Mouse (Mus musculus): ENCODE data around the gene Vkorc1. TPM values are rescaled to one million over a fixed set of nuclear protein-coding genes. Genes with fewer than 3 reads are reported as not detected.

The Vkorc1 gene
- polyA plus RNA-seq, 1 experiment: 201 TPM

DNA sequence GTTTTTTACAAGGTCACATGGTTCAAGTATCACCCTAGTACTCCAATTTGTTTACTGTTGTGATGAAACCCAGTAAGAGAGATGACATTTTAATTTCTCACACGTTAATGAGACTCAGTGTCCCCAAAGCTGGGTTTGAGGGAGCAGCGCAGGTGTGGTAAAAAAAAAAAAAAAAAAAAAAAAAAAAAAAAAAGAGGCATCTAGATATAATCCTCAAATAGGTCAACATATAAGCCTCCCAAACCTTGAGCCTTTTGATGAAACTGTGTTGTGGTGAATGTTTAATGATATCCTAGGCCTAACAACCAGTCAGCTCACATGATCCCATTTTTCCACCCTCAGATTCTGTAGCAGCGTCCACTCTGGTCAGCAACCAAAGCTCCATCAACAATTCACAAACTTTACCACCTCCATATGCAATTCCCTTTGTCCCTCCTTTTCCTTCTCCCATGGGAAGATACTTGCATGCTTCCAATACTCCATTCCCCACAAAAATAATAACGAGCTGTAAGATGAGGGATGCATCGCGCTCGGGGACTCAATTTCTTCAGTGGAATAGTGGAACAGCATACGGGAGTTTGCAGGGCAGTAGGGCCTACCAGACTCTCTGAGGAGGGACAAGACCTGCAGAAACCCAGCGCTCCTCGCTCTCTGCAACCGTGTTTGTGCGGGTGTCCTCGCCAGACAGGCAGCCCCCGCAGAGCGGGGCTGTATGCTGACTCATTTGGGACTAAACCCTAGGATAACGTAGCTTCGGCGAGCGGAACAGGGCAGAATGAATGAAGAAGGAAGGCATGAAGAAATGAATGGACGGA, 20.4 kb downstream of the Vkorc1 start:
- TF ChIP-seq POLR2A (IDR thresholded peaks at IDR 0.05; ENCODE audit: borderline replicate concordance, extremely low read depth, low read depth, low read length) (no peak), CTCF (IDR thresholded peaks at IDR 0.05; ENCODE audit: insufficient read depth, low read length) (no peak)
- DNase-seq: no peak
- 3% methylated on average over 20 of the region's 20 CpGs for WGBS

DNA sequence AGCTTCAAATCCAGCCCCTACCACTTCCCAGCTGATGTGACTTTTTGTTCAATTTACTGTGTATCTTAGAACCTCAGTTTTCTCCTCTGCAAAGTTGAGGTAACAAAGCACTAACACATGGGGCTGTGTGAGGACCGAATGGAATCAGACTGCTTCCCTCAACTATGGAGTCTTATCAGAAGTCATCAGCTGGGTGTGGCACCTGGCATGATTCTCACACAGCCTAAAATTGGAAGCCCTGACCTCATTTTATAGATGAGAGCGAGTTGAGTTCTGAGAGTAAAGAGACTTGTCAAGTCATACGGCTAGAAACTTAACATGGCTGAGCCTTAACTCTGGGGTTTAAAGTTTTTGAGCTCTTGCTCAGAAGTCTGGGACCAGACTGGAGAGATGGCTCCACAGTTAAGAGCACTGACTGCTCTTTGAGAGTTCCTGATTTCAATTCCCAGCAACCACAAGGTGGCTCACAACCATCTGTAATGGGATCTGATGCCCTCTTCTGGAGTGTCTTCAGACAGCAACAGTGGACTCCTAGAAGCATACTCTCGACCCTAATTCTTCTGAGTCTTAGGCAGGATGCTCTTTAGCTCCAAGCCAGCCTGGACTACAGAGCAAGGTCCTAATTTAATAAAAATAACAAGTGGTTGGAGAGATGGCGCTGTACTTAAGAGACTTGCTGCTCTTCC, 25.1 kb downstream of the Vkorc1 start:
- DNase-seq: no peak
- 73% methylated on average over 5 of the region's 5 CpGs for WGBS
- TF ChIP-seq POLR2A (IDR thresholded peaks at IDR 0.05; ENCODE audit: borderline replicate concordance, extremely low read depth, low read depth, low read length) (no peak), CTCF (IDR thresholded peaks at IDR 0.05; ENCODE audit: insufficient read depth, low read length) (no peak)
- Histone ChIP-seq H3K4me3 (replicated peaks; ENCODE audit: extremely low read depth, low read depth, low read length) (no peak overlapping the region), H3K4me1 (ENCODE audit: control insufficient read depth, insufficient read depth, low read length) (peaks cover 4% of the 10 kb centered on the region)

More for the DNA sequence above, 20.4 kb downstream of the Vkorc1 start:
- Histone ChIP-seq H3K4me3 (replicated peaks; ENCODE audit: extremely low read depth, low read depth, low read length) (peak overlapping the region; percentile 98), H3K4me1 (ENCODE audit: control insufficient read depth, insufficient read depth, low read length) (peaks cover 5% of the 10 kb centered on the region)

DNA sequence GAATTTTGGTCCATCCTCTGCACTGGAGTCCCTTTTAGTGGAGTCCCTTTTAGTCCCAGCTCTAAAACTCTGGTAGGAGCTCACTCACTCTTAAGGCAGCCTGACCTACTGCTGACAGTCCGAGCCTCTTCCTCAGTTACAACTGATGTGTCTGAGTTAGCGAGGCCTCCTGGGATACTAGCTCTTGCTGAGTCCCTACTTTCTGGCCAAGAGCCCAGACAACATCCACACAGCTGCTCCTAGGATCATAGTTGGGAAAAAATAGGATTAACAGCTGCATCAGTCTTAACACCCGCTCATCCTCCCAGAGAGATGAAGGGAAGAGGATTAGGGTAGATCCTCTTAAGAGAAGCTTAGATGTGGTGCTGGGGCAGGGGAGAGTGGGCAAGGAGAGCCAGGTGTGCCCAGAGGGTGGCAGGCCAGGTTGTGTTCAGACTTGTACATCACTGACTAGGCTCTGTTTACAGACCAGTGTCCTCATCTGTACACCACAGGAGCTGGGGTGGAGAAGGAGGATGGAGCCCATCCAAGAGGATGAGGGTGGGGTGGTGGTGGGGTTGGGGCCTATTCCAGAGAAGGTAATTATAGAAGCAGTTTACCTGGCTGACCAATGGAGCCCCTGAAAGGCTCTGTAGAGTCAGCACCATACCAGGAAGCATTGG, 26.1 kb downstream of the Vkorc1 start:
- Histone ChIP-seq H3K4me3 (replicated peaks; ENCODE audit: extremely low read depth, low read depth, low read length) (no peak overlapping the region), H3K4me1 (ENCODE audit: control insufficient read depth, insufficient read depth, low read length) (no peaks in the 10 kb centered on the region)
- TF ChIP-seq CTCF (IDR thresholded peaks at IDR 0.05; ENCODE audit: insufficient read depth, low read length): no peak
- no peak for DNase-seq
- 52% methylated on average over 3 of the region's 3 CpGs for WGBS

DNA sequence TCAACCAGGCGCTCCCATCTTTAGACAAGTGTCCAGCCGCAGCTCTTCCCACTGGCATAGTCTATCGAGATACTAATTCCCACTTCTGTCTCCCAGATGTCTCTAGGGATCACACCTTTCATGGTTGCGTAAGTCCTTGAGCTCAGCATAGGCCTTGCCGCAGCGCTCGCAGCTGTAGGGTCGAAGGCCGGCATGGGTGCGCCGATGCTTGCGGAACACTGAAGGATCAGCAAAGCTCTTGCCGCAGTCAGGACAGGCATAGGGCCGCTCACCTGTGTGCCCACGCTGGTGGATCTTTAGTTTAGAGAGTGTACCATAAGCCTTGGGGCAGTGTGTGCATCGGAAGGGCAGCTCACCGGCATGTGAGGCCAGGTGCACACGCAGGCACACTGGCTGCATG, 27.8 kb downstream of the Vkorc1 start:
- WGBS: 97% methylated on average over 18 of the region's 18 CpGs

DNA sequence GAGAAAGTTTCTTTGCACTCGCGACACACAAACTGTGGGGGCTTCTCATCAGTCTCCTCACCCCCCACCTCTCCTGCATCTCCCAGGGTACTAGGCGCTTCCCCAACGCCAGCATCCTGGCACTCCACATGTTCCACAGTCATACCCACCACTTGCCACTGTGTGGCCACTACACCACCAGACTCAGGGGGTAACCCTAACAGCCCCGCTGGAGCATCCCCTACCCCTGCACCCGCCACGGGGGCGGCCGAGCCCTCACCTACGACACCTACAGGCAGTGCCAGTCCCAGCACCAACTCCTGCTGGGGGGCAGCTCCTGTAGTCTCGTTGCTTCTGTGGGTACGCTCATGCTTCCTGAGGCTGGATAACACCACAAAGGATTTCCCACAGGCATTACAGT, 29.0 kb downstream of the Vkorc1 start:
- DNase-seq: no peak
- Histone ChIP-seq H3K4me1 (ENCODE audit: control insufficient read depth, insufficient read depth, low read length) (no peaks in the 10 kb centered on the region), H3K4me3 (replicated peaks; ENCODE audit: extremely low read depth, low read depth, low read length) (no peak overlapping the region)
- 95% methylated on average over 12 of the region's 12 CpGs for WGBS
- TF ChIP-seq CTCF (IDR thresholded peaks at IDR 0.05; ENCODE audit: insufficient read depth, low read length) (no peak), POLR2A (IDR thresholded peaks at IDR 0.05; ENCODE audit: borderline replicate concordance, extremely low read depth, low read depth, low read length) (no peak)

More for the DNA sequence above, 27.8 kb downstream of the Vkorc1 start:
- H3K4me3 ChIP-seq (replicated peaks; ENCODE audit: extremely low read depth, low read depth, low read length): no peak overlapping the region
- TF ChIP-seq POLR2A (IDR thresholded peaks at IDR 0.05; ENCODE audit: borderline replicate concordance, extremely low read depth, low read depth, low read length): no peak
- TF ChIP-seq CTCF (IDR thresholded peaks at IDR 0.05; ENCODE audit: insufficient read depth, low read length): no peak
- no peak for DNase-seq
- no peaks in the 10 kb centered on the region for H3K4me1 ChIP-seq (ENCODE audit: control insufficient read depth, insufficient read depth, low read length)

DNA sequence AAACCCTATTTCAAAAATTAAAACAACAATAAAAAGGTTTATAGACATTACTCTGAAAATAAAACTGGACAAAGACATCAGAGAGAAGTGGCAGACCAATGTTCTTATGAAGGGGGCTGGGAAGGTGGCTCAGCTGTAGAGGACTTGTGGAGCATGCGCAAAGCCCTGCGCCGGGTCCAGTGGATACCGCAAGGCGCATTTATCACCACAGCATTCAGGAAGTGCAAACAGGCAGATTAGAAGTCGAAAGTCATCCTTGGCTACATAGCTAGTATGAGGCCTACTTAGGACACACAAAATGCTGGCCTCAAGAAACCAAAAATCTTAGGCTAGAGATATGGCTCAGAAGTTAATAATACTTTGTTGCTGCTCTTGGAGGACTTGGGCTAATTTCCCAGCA, 37.2 kb downstream of the Vkorc1 start:
- Histone ChIP-seq H3K4me1 (ENCODE audit: control insufficient read depth, insufficient read depth, low read length) (no peaks in the 10 kb centered on the region), H3K4me3 (replicated peaks; ENCODE audit: extremely low read depth, low read depth, low read length) (no peak overlapping the region)
- TF ChIP-seq POLR2A (IDR thresholded peaks at IDR 0.05; ENCODE audit: borderline replicate concordance, extremely low read depth, low read depth, low read length) (no peak), CTCF (IDR thresholded peaks at IDR 0.05; ENCODE audit: insufficient read depth, low read length) (no peak)
- DNase-seq: no peak
- WGBS: 84% methylated on average over 6 of the region's 6 CpGs

DNA sequence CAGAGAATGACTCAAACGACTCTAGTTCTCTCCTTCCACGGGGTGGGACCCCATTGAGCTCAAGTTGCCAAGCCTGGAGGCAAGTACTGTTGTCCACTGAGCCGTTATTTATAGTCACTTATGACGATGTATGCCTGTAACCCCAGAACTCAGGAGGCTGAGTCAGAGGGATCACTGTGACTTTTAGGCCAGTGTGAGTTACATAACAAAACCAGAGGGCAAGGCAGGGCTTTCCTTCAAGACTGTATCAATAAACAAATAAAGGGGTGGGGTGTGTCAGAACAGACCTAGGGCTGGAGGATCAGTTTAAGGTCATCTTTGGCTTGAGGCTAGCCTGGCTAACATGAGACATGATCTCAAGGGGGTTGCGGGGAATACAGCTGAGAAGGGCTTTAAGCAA, 44.5 kb downstream of the Vkorc1 start:
- Histone ChIP-seq H3K4me1 (ENCODE audit: control insufficient read depth, insufficient read depth, low read length) (peaks cover 5% of the 10 kb centered on the region), H3K4me3 (replicated peaks; ENCODE audit: extremely low read depth, low read depth, low read length) (no peak overlapping the region)
- WGBS: 34% methylated on average over 5 of the region's 5 CpGs
- TF ChIP-seq POLR2A (IDR thresholded peaks at IDR 0.05; ENCODE audit: borderline replicate concordance, extremely low read depth, low read depth, low read length): no peak
- no peak for TF ChIP-seq CTCF (IDR thresholded peaks at IDR 0.05; ENCODE audit: insufficient read depth, low read length)
- DNase-seq: no peak

DNA sequence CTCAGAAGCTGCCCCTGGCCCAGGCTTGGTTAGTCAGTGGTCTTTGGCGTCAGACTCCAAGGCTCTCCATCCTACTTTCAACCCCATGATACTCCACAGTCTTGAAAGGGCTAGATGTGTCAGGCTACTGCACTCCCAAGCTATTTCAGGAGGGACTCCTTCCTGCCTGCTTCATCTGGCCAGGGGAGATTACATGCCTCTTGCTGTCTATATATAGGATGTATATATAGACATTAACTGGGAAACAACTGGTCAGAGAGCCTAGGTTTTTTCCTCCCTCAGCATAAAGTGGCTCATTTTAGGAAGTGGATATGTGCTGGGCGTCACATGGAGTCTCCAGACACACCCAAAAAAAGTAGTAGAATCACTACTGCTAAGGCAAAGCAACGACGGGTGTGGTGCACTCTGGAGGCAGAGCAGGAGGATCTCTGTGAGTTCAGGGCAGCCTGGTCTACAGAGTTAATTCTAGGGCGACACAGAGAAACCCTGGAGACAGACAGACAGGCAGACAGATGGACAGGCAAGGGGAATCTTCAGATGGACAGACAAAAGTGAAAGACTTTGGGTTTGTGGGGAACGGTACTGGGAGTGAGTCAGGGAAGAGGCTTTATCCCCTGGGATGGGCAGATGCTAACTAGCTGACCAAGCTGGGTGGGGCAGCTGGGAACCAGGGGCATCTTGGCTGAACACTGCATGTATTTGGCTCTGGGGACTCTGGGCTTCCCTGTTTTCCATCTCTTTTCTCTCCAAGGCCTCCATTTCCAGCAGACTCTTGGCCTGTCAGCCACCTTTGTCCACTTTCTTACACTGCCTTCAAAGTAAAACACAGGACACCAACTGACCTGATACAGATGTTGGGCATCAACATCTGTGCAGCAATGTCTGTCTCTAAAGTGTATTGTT, 45.2 kb downstream of the Vkorc1 start:
- peaks cover 5% of the 10 kb centered on the region for H3K4me1 ChIP-seq (ENCODE audit: control insufficient read depth, insufficient read depth, low read length)
- no peak for TF ChIP-seq POLR2A (IDR thresholded peaks at IDR 0.05; ENCODE audit: borderline replicate concordance, extremely low read depth, low read depth, low read length)
- no peak for TF ChIP-seq CTCF (IDR thresholded peaks at IDR 0.05; ENCODE audit: insufficient read depth, low read length)
- no peak overlapping the region for H3K4me3 ChIP-seq (replicated peaks; ENCODE audit: extremely low read depth, low read depth, low read length)
- no peak for DNase-seq
- WGBS: 51% methylated on average over 6 of the region's 6 CpGs

Other genes starting within 250 kb of the Vkorc1 start
- gene Bcl7c, start 186.7 kb downstream of the Vkorc1 start, polyA plus RNA-seq (2012; rRNA removed): 22.0 and 26.8 TPM in 2 replicates
- 20.1 and 21.1 TPM in 2 replicates for gene Ctf1, start 182.9 kb downstream of the Vkorc1 start, polyA plus RNA-seq (2012; rRNA removed)
- not detected in 2 replicates for gene Ctf2, start 163.5 kb downstream of the Vkorc1 start, polyA plus RNA-seq (2012; rRNA removed)
- gene Fbxl19, start 151.1 kb downstream of the Vkorc1 start, polyA plus RNA-seq (2012; rRNA removed): 25.9 and 27.3 TPM in 2 replicates
- gene Orai3, start 125.8 kb downstream of the Vkorc1 start, polyA plus RNA-seq (2012; rRNA removed): 39.1 and 45.6 TPM in 2 replicates
- 10.8 and 15.6 TPM in 2 replicates for gene Setd1a, start 118.9 kb downstream of the Vkorc1 start, polyA plus RNA-seq (2012; rRNA removed)
- not detected in 2 replicates for gene Gm49388, start 110.0 kb downstream of the Vkorc1 start, polyA plus RNA-seq (2012; rRNA removed)
- 79.4 and 81.7 TPM in 2 replicates for gene Hsd3b7, start 95.0 kb downstream of the Vkorc1 start, polyA plus RNA-seq (2012; rRNA removed)
- gene Stx4a, start 71.3 kb downstream of the Vkorc1 start, polyA plus RNA-seq (2012; rRNA removed): 63.5 and 77.9 TPM in 2 replicates
- gene Stx1b, start 71.1 kb downstream of the Vkorc1 start, polyA plus RNA-seq (2012; rRNA removed): 5.1 and 7.6 TPM in 2 replicates
- 22.0 and 23.4 TPM in 2 replicates for gene Zfp646, start 19.4 kb downstream of the Vkorc1 start, polyA plus RNA-seq (2012; rRNA removed)
- gene Zfp668, start 18.8 kb downstream of the Vkorc1 start, polyA plus RNA-seq (2012; rRNA removed): 6.0 and 6.7 TPM in 2 replicates
- 3.4 and 5.0 TPM in 2 replicates for gene Prss53, start 4.6 kb downstream of the Vkorc1 start, polyA plus RNA-seq (2012; rRNA removed)
- gene Gm21974, start 163 bp downstream of the Vkorc1 start, polyA plus RNA-seq (2012; rRNA removed): not detected in 2 replicates
- gene Bckdk, start 8.5 kb upstream of the Vkorc1 start, polyA plus RNA-seq (2012; rRNA removed): 72.7 and 94.7 TPM in 2 replicates
- 10.4 and 12.5 TPM in 2 replicates for gene Kat8, start 16.9 kb upstream of the Vkorc1 start, polyA plus RNA-seq (2012; rRNA removed)
- 157 and 158 TPM in 2 replicates for gene Prss8, start 34.5 kb upstream of the Vkorc1 start, polyA plus RNA-seq (2012; rRNA removed)
- 14.6 and 17.5 TPM in 2 replicates for gene Prss36, start 51.1 kb upstream of the Vkorc1 start, polyA plus RNA-seq (2012; rRNA removed)
- gene Fus, start 71.8 kb upstream of the Vkorc1 start, polyA plus RNA-seq (2012; rRNA removed): 221 and 299 TPM in 2 replicates
- gene Pycard, start 98.2 kb upstream of the Vkorc1 start, polyA plus RNA-seq (2012; rRNA removed): 28.0 and 66.7 TPM in 2 replicates
- 5.1 and 15.4 TPM in 2 replicates for gene Trim72, start 108.3 kb upstream of the Vkorc1 start, polyA plus RNA-seq (2012; rRNA removed)
- gene Itgam, start 167.0 kb upstream of the Vkorc1 start, polyA plus RNA-seq (2012; rRNA removed): 25.2 and 27.6 TPM in 2 replicates
- 0.07 and 0.12 TPM in 2 replicates for gene Gm49368, start 167.1 kb upstream of the Vkorc1 start, polyA plus RNA-seq (2012; rRNA removed)
- gene Itgax, start 233.9 kb upstream of the Vkorc1 start, polyA plus RNA-seq (2012; rRNA removed): 20.6 and 25.0 TPM in 2 replicates